Mouse (Mus musculus) liver, embryonic 14.5 days (tissue): ENCODE measurements around the gene Acbd6. TPM values are rescaled to one million over a fixed set of nuclear protein-coding genes. Genes with fewer than 3 reads are reported as not detected.

Experiments
- ATAC-seq: fragments of 200-750 bp; cut with Nextera tagmentation; 2 replicates; pipeline ENCODE4 v1.8.0; 2017; ENCODE audit warnings: moderate number of reproducible peaks, mild to moderate bottlenecking, moderate library complexity; ENCODE audit not compliant: insufficient read depth
- DNase-seq, 3 experiments: peaks; one replicate each; pipeline ENCODE4 v3.0.0-alpha.2; 2012 to 2013; ENCODE audit warnings: low read depth in 3 of 3, low spot score in 3 of 3
- H3K27ac ChIP-seq: fragments of 300-500 bp; sonication (generic); 2 replicates; pipeline ENCODE4 v1.5.1; 2014; ENCODE audit warnings: moderate library complexity, mild to moderate bottlenecking, control low read depth, inconsistent platforms
- H3K27me3 ChIP-seq: fragments of 300-500 bp; sonication (generic); 2 replicates; pipeline ENCODE4 v1.6.1; 2014; ENCODE audit warnings: mild to moderate bottlenecking, low read length, moderate library complexity; ENCODE audit not compliant: control insufficient read depth, insufficient read depth
- H3K36me3 ChIP-seq: fragments of 300-500 bp; sonication (generic); replicated peaks from 2 replicates; pipeline ENCODE4 v1.6.1; 2014; ENCODE audit warnings: low read depth; ENCODE audit not compliant: control insufficient read depth, insufficient read depth
- H3K4me1 ChIP-seq, 2 experiments: fragments of 200-500 bp in 1 of 2; fragments of 300-500 bp in 1 of 2; sonication (generic) in 1 of 2; replicated peaks; 2 replicates each; pipeline ENCODE4 v1.6.1; 2012 to 2014; ENCODE audit warnings: antibody characterized with exemption in 1 of 2, inconsistent platforms in 1 of 2, low read length in 1 of 2; ENCODE audit not compliant: control insufficient read depth in 2 of 2, insufficient read depth in 2 of 2
- H3K4me2 ChIP-seq: fragments of 300-500 bp; sonication (generic); 2 replicates; pipeline ENCODE4 v1.6.1; 2014; ENCODE audit warnings: low read depth, mild to moderate bottlenecking, control low read depth, moderate library complexity
- H3K4me3 ChIP-seq, 2 experiments: fragments of 200-500 bp in 1 of 2; fragments of 300-500 bp in 1 of 2; sonication (generic) in 1 of 2; 2 replicates each; pipeline ENCODE4 v1.5.1; 2012 to 2014; ENCODE audit warnings: low read depth in 2 of 2, low read length in 2 of 2, mild to moderate bottlenecking in 2 of 2, control low read depth in 1 of 2, inconsistent platforms in 1 of 2, moderate library complexity in 1 of 2; ENCODE audit not compliant: insufficient read depth in 1 of 2
- H3K9ac ChIP-seq: fragments of 300-500 bp; sonication (generic); replicated peaks from 2 replicates; pipeline ENCODE4 v1.6.1; 2014; ENCODE audit warnings: mild to moderate bottlenecking, control low read depth, moderate library complexity
- H3K9me3 ChIP-seq: fragments of 300-500 bp; sonication (generic); 2 replicates; pipeline ENCODE4 v1.6.1; 2016; ENCODE audit warnings: low read length, mixed read lengths; ENCODE audit not compliant: control insufficient read depth
- CTCF ChIP-seq: IDR thresholded peaks from 2 replicates; pipeline ENCODE4 v1.5.1; 2016; ENCODE audit warnings: antibody characterized with exemption, low read depth, control low read depth
- EP300 ChIP-seq: IDR thresholded peaks from 2 replicates; pipeline ENCODE4 v1.6.1; 2016; ENCODE audit warnings: antibody characterized with exemption, low read depth
- WGBS: fragments of 180-500 bp; shearing (Covaris S2); extraction: QIAGEN DNeasy Blood & Tissue Kit; methylation state at CpG from one replicate; pipeline ENCODE4 v1.1.7; 2014; ENCODE audit not compliant: insufficient replicate concordance; 5-methylcytosine and 5-hydroxymethylcytosine counted together
- polyA plus RNA-seq, 2 experiments: library from polyadenylated mRNA; depleted of rRNA in 1 of 2; stranded (reverse) in 1 of 2; unstranded in 1 of 2; fragments of >200 nt; fragmentation: Nextera tagmentation in 1 of 2; extraction: Ambion mirVana in 1 of 2; gene quantifications; 2 replicates each; pipeline versions ENCODE4 v1.2.1 to v1.2.3; 2012 to 2014

Acbd6 gene
- polyA plus RNA-seq, 2 experiments: 36.6 to 40.0 TPM

DNA sequence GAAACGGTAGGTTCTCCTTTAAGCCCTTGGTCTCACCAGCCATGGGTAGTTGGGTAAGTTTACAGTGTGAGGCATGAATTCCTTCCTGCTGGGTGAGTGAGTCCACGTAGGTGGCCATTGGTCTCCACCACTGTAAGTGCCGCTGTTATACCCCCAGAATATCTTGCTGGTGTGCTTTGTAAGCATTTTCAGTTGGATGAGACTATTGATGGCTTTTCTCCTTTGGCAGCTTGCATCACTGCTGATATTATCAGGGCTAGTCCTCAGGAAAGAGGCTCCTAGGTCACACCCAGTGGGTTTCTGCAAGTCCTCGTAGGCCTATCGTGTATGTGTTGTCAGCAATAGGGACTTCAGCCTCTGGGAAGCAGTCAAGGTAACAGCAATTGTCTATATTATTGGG is 106.1 kb downstream of the Acbd6 start:
- TF ChIP-seq CTCF (no peak), EP300 (no peak)
- WGBS: 38% methylated on average over 5 of the region's 5 CpGs
- Histone ChIP-seq H3K9me3 (no peaks in the 10 kb centered on the region), H3K27me3 (no peaks in the 10 kb centered on the region), H3K27ac (no peak overlapping the region), H3K36me3 (no peaks in the 10 kb centered on the region), H3K9ac (no peak overlapping the region), H3K4me2 (no peak overlapping the region), H3K4me1 (peaks cover 0 to 5% of the 10 kb centered on the region in 2 experiments; a peak in 1 of 4 replicates), H3K4me3 (no peak overlapping the region)
- DNase-seq (no peak), ATAC-seq (no peak)

DNA sequence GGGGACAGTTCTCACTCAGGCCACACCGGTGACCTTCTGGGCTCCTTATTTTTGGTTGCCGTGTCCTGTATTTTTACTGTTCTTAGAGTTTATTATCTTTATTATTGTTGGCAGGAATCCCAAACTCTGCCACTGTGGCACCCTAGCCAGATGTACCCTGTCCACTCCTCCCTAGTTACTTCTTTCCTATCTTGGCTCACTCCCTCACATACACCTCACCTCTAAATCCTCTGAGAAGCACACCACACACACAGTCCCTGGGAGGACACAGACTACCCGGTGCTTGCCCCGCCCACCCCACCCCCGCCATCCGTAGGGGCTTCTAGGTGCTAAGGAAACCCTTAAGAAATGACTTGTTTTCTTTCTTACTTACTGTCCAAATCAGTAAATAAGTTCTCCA is 117.7 kb downstream of the Acbd6 start:
- ATAC-seq: no peak
- Histone ChIP-seq H3K9me3 (no peaks in the 10 kb centered on the region), H3K36me3 (no peaks in the 10 kb centered on the region), H3K27me3 (no peaks in the 10 kb centered on the region), H3K4me2 (no peak overlapping the region), H3K9ac (no peak overlapping the region), H3K4me3 (no peak overlapping the region), H3K27ac (no peak overlapping the region), H3K4me1 (no peaks in the 10 kb centered on the region)
- DNase-seq: no peak
- TF ChIP-seq CTCF (no peak), EP300 (no peak)
- 85% methylated on average over 6 of the region's 6 CpGs for WGBS

GRCm38 (mm10) chr1:155681116-155681799 is 123.3 kb downstream of the Acbd6 start:
- no peak overlapping the region for H3K4me3 ChIP-seq
- no peak overlapping the region for H3K4me2 ChIP-seq
- H3K27ac ChIP-seq: no peak overlapping the region
- H3K4me1 ChIP-seq: no peaks in the 10 kb centered on the region
- DNase-seq: no peak
- TF ChIP-seq CTCF (no peak), EP300 (no peak)
- no peak for ATAC-seq
- 73% methylated on average over 10 of the region's 10 CpGs for WGBS
- H3K9me3 ChIP-seq: no peaks in the 10 kb centered on the region
- H3K27me3 ChIP-seq: no peaks in the 10 kb centered on the region
- H3K9ac ChIP-seq: no peak overlapping the region
- no peaks in the 10 kb centered on the region for H3K36me3 ChIP-seq

GRCm38 (mm10) chr1:155686816-155687215 is 128.9 kb downstream of the Acbd6 start:
- Histone ChIP-seq H3K4me2 (no peak overlapping the region), H3K36me3 (no peaks in the 10 kb centered on the region), H3K4me3 (no peak overlapping the region), H3K27ac (no peak overlapping the region), H3K27me3 (no peaks in the 10 kb centered on the region), H3K4me1 (no peaks in the 10 kb centered on the region), H3K9me3 (no peaks in the 10 kb centered on the region), H3K9ac (no peak overlapping the region)
- WGBS: 80% methylated on average over 15 of the region's 15 CpGs
- ATAC-seq: no peak
- TF ChIP-seq CTCF (no peak), EP300 (no peak)
- DNase-seq: no peak

DNA sequence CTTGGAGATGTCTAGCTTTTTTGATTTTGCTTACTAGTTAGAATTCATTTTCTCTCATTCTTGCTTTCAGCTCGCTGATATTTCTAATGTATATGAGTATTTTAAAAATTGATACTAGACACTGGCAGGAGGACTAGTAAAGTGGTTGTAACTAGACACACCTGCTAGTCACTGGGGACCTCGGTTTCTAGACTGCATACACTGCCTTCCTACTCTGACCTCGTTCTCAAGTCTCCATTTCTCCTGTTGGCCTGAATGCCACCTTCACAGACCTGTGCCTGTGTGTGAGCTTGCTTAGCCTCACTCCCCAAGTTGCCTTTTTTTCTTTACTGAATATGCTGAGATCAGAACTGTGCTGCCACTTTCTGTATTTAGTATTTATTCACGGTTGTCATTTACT is 131.2 kb downstream of the Acbd6 start:
- ATAC-seq (no peak), DNase-seq (no peak)
- H3K36me3 ChIP-seq: no peaks in the 10 kb centered on the region
- H3K4me1 ChIP-seq: no peaks in the 10 kb centered on the region
- no peaks in the 10 kb centered on the region for H3K9me3 ChIP-seq
- H3K9ac ChIP-seq: no peak overlapping the region
- TF ChIP-seq EP300 (no peak), CTCF (no peak)
- no peaks in the 10 kb centered on the region for H3K27me3 ChIP-seq
- H3K27ac ChIP-seq: no peak overlapping the region
- WGBS: 62% methylated on average over 4 of the region's 4 CpGs
- no peak overlapping the region for H3K4me2 ChIP-seq
- H3K4me3 ChIP-seq: no peak overlapping the region
